Mouse (Mus musculus) monocyte, adult 5-6 weeks (primary cell): ENCODE measurements at regions not wholly inside any gene's neighbourhood (a gene's known extent, or its start where the extent isn't known, plus 50 kb on each side); places are given as distances from the start of the nearest gene placed in this dataset.

Experiments
- ATAC-seq: fragments of 153-309, 156-312 bp; replicated peaks from 2 replicates; pipeline ENCODE4 v1.8.0; 2017; ENCODE audit warnings: mild to moderate bottlenecking; ENCODE audit not compliant: low TSS enrichment, insufficient number of reproducible peaks, severe bottlenecking, poor library complexity, low FRiP score

DNA sequence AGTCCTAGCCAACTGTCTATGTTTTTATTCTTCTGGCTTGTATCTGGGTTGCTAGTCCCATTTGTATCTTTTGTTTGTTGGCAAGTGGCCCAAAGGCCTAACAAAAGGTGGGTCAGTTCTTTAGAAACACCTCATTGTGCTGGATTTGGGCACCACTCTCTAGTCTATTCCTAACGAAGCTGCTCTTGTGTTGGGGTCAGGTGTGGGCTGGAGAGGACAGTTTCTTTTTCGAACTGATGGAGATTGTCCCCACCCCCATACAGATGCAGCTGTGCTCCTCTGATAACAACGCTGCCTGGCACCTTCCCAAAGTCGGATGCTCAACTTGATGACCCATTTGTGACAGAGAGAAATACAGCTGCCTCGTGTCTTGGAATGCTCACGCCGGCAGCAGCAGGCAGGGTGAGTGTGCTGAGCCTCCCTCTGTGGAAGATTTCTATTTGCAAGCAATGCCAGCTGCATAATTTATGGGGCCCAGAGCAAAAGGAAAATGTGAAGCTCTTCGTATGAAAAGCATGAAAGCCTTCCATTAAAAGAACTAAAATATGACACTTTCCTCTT lies 342.5 kb downstream of the Dmrt2 start:
- ATAC-seq = no peak

DNA sequence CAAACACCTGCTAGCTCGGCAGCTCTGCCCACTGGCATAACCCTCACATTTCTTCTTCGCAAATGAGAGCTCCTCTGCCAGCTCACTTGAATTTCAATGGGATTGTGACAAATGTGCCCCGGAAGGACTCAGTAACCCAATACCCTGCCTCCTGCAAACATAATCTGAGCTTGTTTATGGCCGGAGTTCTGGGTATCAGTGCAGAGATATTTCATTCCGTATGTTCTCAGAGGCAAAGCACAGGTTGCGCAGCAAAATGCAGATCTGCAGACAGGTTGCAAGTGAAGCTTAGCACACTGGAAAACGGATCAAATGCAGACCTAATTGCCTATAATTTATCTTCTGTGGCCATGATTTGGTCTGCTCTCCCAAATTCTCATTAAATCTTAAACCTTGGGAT lies 348.9 kb downstream of the Dmrt2 start:
- no peak for ATAC-seq

DNA sequence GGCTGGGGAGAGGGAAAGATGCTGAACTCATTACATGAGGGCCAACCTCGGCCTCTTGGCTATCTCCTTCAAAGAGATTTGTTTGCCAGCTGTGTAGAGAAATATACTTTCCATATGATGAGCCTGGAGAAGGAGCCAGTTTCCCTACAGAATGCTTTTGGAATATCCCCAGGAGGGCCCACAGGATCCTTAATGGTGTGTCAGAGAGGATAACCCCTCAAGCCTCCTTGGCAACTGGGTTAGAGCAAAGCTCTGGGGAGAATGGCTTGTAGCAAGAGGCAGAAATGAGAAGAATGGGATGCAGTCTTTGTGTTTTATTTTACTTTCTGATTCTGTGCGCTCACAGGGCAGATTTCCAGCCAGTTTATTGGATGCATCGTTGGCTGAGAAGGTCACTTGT lies 353.9 kb downstream of the Dmrt2 start:
- no peak for ATAC-seq

DNA sequence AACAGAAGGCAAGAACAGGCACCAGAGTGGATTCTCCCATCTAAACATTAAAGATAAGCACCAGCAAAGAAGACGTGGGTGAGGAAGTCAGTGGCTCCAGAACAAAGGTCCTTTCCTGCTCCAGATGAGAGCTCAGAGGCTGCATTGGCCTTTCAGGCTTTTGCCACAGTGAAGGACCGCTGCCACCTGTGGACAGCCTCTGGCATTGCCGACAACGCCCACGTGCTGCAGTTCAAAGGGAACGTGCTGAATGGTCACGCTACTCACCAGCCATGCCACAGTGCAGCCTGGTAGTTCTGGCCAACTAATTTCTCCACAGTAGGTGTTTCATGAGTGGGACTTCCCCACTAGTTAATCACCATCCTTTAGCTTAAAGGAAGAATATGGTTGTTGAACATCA lies 365.1 kb downstream of the Dmrt2 start:
- ATAC-seq = no peak

DNA sequence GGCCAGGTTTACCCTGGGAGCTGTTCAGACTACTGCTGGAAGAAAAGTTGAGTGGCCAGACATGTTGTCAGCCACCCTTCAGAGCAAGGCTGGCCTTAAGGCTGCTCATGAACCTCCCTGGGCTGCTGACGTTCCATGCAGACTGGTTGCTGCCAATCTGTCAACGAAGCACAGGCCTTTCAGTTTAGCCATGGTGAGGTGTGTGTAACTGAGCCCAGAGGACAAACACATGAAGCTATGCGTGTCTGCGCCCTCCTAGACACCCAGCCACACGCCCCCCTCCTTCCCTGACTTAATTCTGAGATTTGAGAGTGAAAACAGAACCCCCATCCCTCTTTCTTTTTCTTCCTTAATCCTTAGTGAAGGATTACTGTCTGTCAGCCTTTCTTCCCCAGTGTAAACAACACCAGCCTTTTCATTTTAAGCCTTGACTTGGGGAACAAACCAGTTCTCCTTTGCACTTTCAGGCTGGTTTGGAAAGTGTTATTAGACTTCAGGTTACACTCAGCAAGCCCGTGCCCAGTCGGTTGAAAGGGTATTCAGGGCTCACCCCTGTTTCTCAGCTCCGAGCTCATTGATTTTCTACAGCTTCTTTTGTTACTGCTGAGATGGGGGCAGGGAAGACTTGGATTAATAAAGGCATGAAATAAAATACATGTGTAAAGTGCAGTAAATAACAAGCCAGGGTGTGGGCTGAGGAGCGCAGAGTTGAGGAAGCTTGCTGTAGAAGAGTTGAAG lies 379.4 kb downstream of the Dmrt2 start:
- ATAC-seq = no peak

DNA sequence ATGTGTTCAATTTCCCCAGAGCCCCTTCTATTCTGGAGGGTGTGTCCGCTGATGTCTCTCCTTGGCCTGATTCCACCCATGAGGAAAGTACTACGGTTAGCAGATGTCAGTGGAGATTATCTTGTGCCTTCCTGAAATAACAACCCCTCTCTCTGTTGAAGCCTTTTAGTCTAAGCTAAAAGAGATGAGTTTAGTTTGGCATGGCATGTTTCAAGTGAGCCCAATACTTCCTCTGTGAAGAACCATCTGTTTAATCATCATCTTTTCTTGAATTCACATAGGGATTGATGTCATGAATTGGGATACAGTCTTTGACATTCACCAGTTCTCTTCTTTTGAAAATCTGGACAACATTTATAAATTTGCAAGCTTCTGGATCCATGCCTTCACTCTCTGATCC lies 387.5 kb downstream of the Dmrt2 start:
- no peak for ATAC-seq

DNA sequence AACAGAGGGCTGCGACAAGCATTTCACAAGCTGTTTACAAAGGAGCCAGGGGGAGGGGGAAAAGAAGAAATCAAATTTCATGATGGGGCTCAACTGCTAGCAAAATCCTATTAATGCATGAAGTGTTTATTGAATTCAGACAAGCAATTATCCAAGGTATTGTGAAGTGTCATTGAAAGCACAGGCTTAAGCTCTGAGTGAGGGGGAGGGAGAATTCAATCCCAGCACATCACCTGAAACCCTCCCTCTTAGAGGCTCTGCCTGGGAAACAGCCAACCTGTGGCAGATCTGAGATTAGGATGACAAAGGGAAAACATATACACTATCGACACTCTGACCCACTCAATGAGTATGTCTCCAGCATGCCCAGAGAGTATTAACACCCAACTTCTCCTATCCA lies 396.3 kb downstream of the Dmrt2 start:
- ATAC-seq = no peak

DNA sequence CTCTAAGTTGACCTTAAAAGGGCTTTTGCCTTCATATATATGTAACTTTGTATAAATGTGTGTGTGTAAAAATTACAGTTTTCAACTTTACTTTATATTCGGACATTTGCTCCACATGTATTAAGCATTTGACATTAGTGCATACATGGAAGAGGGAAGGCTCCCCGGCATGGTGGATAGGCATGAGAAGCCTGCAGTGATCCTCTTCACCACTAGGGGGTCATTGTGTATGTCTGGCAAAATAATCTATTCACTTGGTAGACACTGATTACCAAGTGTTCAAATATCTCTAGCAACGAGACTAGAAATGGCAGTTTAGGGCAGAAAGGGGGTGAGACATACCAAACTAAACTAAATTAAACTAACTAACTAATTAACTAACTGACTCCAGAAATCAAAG lies 397.7 kb downstream of the Dmrt2 start:
- ATAC-seq = no peak

DNA sequence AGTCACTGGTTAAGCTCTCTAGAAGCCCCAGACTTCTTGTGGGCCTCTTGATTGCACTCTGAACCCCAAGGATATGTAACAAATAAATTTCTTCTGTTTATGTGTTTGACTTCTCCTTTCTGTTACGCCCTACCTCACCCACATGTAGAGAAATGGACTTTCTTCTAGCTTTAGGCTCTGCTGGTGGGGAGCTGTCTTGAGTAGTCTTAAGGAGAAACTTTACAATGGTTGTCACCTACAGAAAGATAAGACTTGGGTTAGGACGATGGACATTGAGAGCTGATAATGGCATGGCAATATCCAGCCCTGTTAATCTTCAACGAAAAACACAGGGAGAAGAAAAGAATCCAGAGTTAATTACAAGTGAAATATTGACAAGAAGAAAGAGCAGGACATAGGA lies 416.1 kb downstream of the Dmrt2 start:
- no peak for ATAC-seq

DNA sequence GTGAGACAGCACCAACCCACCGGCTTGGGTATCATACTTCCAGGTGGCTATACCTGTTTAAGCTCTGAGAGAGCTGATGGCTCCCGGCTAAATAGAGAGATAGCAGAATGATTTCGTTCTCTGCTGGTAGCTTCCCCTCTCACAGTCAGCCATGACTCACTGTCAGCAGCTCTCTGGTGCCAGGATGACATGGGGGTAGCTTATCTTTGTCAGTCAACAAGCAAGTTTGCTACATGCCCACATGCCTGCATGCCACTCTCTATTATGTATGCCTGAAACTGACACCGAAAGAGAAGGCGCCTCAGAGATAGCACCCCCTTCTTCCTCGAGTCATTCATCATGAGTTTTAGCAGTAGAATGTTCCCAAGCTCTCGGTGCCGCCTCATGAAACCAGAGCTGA lies 419.2 kb downstream of the Dmrt2 start:
- ATAC-seq = no peak

DNA sequence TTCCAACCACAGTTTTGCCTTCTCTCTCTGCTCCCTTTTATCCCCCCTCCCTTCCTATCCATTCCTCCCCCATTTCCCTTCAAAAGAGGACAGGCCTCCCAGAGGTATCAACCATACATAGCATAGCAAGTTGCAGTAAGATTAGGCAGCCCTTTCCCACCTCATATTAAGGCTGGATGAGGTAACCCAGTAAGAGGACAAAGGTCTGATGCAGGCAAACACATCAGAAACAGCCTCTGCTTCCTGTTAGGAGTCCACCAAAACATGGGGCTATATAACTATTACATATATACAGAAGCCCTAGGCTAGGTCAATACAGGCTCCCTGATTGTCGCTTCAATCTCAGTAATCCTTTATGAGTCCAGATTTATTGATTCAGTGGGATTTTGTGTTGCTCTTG lies 421.6 kb downstream of the Dmrt2 start:
- ATAC-seq = no peak

DNA sequence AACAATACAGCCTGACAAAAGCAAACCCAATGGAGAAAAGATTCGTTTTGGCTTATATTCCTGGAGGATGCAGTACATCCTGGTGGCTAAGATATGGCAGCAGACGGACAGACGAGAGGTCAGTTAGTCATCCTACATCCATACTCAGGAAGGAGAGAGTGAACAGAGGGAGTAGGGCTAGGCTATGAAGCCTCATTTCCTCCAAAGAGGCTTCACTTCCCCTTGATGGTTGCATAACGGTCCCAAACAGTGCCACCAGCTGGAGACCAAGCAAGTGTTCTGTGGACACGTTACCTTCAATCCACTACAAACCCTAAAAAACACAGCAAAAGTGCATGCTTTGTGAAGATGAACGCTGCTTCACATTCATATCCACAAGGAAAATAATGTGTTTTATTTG lies 442.1 kb downstream of the Dmrt2 start:
- no peak for ATAC-seq

DNA sequence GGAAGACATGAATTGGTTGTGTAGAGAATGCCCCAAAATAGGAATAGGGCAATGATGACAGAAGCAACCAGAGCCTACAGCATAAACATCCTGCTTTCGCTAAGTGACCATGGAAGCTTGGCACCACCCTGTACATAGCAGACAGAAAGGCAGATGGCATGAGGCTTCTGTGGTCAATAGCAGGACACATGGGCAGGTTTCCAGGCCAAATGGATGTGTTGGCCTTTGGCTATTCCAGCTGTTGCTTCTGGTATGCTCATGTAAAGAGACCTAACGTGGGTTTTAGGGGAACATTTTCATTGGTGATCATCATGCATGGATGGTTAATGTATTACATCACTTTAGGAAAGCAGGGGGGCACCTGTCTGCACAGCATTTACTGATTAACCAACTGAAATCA lies 456.2 kb downstream of the Dmrt2 start:
- no peak for ATAC-seq

DNA sequence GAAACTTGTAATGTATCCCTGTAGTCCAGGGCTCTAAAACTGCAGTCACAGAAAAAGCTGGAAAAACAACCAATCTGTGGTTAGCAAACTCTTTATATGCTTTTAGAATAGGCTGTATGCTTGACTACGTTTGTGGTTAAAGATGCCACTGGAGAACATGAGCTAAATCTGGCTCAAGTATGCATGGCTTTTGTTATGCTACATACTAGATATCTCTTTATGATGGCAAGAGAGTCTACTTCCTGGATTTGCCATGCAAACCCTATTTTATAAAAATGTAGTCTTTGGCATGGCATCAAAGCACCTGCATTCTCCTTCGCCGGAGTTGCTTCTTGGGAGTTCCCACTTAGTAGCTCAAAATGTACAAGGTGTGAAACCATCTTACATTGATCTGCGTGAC lies 462.2 kb downstream of the Dmrt2 start:
- no peak for ATAC-seq

DNA sequence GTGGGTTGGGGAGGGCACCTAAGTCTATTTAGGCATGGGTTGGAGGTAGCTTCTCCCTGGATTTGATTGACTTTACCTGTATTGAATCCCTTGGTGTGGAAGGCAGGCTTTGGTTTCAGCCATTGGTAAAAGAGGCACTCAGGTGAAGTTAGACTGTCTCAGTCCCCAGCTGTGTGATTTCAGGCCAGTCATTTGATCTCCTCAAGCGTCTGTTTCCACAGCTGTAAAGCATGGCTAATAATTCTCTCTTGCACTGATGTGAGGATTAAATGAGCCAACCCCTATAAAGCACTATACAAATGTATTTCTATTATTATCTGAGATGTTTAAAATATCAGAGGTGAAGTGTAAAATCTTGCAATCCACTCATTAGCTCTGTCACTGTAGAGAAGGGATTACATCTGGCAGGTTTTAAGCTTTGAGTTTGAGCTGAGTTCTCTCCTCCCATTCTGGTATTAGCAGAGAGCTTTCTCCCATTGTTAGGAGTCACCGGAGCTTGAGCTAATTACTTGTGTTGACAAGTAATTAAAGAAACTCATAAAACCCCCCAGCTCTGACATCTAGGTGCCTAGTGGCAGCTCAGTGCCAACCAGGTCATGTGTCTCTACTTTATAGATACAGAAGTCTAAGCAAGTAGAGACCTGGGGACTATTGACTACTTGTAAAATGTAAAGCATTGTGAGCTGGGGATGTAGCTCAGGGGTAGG lies 463.3 kb downstream of the Dmrt2 start:
- ATAC-seq = no peak

DNA sequence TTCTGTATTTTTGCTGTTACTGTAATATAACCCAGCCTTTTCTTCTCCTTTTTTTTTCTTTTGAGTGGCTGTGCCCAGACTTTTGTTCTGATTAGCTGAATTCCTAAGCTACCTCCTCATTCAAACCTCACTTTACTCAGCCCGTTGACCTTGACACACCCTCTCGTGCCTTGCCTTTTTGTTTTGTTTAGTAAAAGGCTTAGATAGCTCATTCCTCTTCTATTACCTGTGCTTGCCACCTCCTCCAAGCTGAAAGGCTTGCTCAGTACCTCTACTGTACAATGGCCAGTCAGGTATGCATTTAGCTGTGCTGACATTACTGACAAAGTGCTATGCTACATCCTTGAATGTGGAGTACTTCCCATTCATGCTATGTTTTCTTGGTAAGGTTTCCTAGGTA lies 464.2 kb upstream of the Smarca2 start:
- no peak for ATAC-seq

DNA sequence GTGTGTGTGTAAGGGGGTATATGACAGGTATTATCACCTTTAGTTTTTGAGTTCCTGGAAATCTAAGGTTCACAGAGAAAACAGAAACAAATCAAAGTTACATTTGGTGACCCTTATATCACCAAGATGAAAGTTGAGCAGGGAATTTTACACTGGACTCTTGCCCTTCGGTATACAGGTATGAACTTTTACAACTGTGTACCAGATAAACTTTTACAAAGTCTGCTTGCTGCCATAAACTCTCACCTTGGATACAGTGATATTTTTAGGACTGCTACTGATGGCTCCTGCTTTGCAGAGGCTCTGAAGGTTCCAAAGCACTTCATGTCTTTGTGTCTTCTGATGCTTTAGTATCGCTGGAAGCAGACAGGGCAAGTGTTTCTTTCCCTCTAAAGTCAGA lies 461.3 kb upstream of the Smarca2 start:
- ATAC-seq = no peak

DNA sequence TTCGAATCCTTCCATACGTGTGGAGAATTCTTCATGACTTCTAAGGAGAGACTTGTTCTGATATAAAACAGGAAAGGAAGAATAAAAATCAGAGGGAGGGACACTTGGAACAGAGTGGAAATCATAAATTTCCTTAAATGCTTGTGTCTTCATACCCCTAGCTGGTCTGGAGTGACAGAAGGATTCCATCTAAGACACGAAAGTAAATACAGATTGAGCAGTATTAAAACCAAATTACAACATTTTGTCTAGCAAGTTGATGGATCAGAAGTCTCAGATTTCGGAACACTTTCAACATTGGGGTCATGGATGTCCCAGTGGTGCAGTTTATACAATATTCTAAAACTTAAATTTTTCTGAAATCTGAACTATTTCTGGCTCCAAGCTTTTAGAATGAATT lies 453.6 kb upstream of the Smarca2 start:
- no peak for ATAC-seq

DNA sequence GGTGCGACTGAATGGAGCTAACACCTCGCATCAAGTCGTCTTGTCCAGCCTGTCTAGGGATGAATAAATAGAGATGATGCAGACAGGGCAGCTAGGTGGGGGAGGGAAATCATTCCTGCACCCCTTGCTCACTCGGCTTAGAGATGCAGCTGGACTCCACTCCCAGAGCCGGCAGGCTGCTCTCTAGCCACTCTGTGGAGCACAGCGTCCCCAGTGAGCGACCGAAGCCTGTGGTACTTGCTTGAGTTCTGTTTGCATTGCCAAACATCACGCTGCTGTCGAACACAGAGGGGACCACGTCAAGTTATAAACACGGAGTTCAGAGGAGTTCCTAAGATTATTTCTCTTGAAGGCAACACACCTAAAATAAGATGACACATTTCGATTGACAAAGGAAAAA lies 439.9 kb upstream of the Smarca2 start:
- ATAC-seq = no peak

DNA sequence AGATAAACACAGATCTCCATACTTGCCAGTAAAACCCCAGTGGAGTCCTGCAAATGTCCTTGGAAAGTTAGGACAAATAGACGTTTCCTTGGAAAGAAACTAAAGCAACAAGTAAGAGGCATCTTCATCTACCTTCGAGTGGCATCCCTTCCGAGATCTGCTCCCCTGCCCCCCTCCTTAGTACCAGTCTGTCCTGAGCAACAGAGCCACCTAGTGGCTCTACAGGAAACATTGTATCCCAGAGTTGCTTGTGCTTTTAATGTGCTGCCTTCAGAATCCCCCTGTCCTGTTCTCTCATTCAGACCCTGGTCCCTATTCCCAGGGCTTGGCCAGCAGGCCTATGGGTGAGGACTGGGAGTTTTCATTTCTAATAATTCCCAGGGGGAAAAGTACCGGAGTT lies 423.1 kb upstream of the Smarca2 start:
- no peak for ATAC-seq
